Mouse (Mus musculus) kidney, embryonic 14.5 days (tissue): Measurements from ENCODE around the gene Tmem246. TPM values are rescaled to one million over a fixed set of nuclear protein-coding genes. Genes with fewer than 3 reads are reported as not detected.

ENCODE experiments used
- ATAC-seq: fragments of 200-750 bp; cut with Nextera tagmentation; 2 replicates; pipeline ENCODE4 v1.8.0; 2017; ENCODE audit warnings: moderate number of reproducible peaks, mild to moderate bottlenecking, moderate TSS enrichment, moderate library complexity; ENCODE audit not compliant: low FRiP score, low TSS enrichment
- H3K27ac ChIP-seq: fragments of 300-500 bp; sonication (generic); 2 replicates; pipeline ENCODE4 v1.5.1; 2014; ENCODE audit warnings: low read depth, mild to moderate bottlenecking, low read length, moderate library complexity, mixed read lengths
- H3K27me3 ChIP-seq: fragments of 300-500 bp; sonication (generic); 2 replicates; pipeline ENCODE4 v1.6.1; 2014; ENCODE audit warnings: mild to moderate bottlenecking, low read length; ENCODE audit not compliant: control insufficient read depth, insufficient read depth
- H3K36me3 ChIP-seq: fragments of 300-500 bp; sonication (generic); 2 replicates; pipeline ENCODE4 v1.6.1; 2014; ENCODE audit warnings: low read length, mixed read lengths; ENCODE audit not compliant: control insufficient read depth, insufficient read depth
- H3K4me1 ChIP-seq: fragments of 300-500 bp; sonication (generic); 2 replicates; pipeline ENCODE4 v1.6.1; 2014; ENCODE audit warnings: low read length, mixed read lengths; ENCODE audit not compliant: control insufficient read depth, insufficient read depth
- H3K4me2 ChIP-seq: fragments of 300-500 bp; sonication (generic); replicated peaks from 2 replicates; pipeline ENCODE4 v1.6.1; 2014; ENCODE audit warnings: low read depth, mild to moderate bottlenecking, low read length
- H3K4me3 ChIP-seq: fragments of 300-500 bp; sonication (generic); 2 replicates; pipeline ENCODE4 v1.5.1; 2014; ENCODE audit warnings: mild to moderate bottlenecking, low read length
- H3K9ac ChIP-seq: fragments of 300-500 bp; sonication (generic); 2 replicates; pipeline ENCODE4 v1.6.1; 2014; ENCODE audit warnings: low read depth, mild to moderate bottlenecking, low read length, moderate library complexity
- H3K9me3 ChIP-seq: fragments of 300-500 bp; sonication (generic); 2 replicates; pipeline ENCODE4 v1.6.1; 2016; ENCODE audit warnings: low read length; ENCODE audit not compliant: control insufficient read depth
- WGBS: fragments of 180-500 bp; shearing (Covaris S2); extraction: QIAGEN DNeasy Blood & Tissue Kit; methylation state at CpG from one replicate; pipeline ENCODE4 v1.1.7; 2014; 5-methylcytosine and 5-hydroxymethylcytosine counted together
- polyA plus RNA-seq: library from polyadenylated mRNA; unstranded; fragments of >200 nt; fragmentation: Nextera tagmentation; extraction: Ambion mirVana; gene quantifications from 2 replicates; pipeline ENCODE4 v1.2.1, GENCODE M21; 2014

Tmem246 gene
- polyA plus RNA-seq, 1 experiment from 2014 or later = 16.3 TPM

DNA sequence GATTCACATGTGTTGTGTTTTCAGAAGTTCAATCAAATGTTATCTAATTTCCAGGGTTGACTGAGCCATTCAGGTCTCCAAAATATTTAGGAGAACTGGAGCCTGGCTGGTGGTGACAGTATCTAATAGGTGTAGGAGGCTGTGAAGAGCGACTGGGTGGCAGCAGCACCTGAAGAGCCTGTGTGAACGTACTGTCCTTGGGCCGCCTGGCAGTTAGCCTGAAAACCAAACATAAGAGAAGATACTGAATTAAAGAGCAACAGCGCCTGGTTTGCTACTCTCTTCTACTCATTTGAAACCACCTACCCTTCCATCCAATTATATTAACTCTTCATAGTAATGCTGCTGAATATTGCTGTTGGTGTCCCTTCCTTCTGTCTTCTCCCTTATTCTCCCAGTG, 61.0 kb downstream of the Tmem246 start:
- Histone ChIP-seq H3K9me3 (no peaks in the 10 kb centered on the region), H3K4me2 (no peak overlapping the region), H3K4me3 (no peak overlapping the region), H3K27ac (no peak overlapping the region), H3K27me3 (no peaks in the 10 kb centered on the region), H3K4me1 (no peaks in the 10 kb centered on the region), H3K9ac (no peak overlapping the region), H3K36me3 (no peaks in the 10 kb centered on the region)
- no peak for ATAC-seq
- 85% methylated on average over 4 of the region's 4 CpGs for WGBS

DNA sequence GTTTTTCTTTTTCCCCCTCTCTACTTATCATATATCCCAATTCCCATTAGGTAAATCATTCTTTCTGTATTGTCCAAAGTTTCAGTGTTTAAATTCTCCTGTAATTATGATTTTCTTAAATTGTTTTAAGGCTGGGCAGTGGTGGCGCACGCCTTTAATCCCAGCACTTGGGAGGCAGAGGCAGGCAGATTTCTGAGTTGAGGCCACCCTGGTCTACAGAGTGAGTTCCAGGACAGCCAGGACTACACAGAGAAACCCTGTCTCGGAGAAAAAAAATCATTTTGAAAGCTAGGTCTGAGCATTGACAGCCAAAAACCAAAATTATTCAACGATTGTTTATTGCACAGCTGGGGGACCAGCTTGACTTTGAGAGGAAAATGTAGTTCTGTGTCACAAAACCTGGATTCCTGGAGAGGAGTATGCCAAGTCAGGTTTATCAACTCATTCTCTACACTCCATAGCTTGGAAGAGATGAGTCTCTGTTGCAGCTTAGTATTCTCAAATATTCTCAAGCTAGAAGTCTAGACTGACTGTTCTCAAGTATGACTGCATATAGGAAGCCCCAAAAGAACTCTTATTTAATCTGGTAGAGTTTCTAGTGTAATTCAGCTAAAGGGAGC, 61.9 kb downstream of the Tmem246 start:
- H3K27me3 ChIP-seq = no peaks in the 10 kb centered on the region
- no peaks in the 10 kb centered on the region for H3K4me1 ChIP-seq
- no peak overlapping the region for H3K4me2 ChIP-seq
- H3K9me3 ChIP-seq = no peaks in the 10 kb centered on the region
- H3K36me3 ChIP-seq = no peaks in the 10 kb centered on the region
- H3K27ac ChIP-seq = no peak overlapping the region
- no peak for ATAC-seq
- 94% methylated on average over 4 of the region's 4 CpGs for WGBS
- H3K4me3 ChIP-seq = no peak overlapping the region
- H3K9ac ChIP-seq = no peak overlapping the region

DNA sequence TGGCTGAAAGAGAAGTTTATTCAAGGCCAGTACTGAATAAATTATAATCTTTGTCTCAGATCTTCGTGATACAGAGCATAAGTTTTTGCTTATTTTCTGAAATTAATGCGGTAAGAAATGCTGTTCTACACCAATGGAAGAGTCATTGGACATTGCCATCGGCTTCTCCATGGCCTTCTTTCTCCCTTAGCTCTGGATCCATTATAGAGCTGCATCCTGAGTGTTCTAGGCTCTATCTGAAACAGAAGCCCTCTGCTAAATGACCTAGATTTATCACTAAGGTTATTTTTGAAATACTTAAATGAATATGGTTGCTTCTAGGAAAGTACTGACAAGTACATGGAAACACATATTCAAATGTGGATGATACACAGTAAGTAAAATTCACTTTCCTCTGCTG, 62.6 kb downstream of the Tmem246 start:
- no peak for ATAC-seq
- H3K4me1 ChIP-seq = no peaks in the 10 kb centered on the region
- no peak overlapping the region for H3K4me2 ChIP-seq
- no peak overlapping the region for H3K27ac ChIP-seq
- H3K9ac ChIP-seq = no peak overlapping the region
- WGBS = 88% methylated on average over 3 of the region's 3 CpGs
- no peaks in the 10 kb centered on the region for H3K27me3 ChIP-seq
- peaks cover 4% of the 10 kb centered on the region; the same call in 1 of the 2 replicates for H3K9me3 ChIP-seq
- H3K36me3 ChIP-seq = peaks cover 7% of the 10 kb centered on the region
- H3K4me3 ChIP-seq = no peak overlapping the region

Other genes starting within 250 kb of the Tmem246 start
- 0.27 TPM in 1 of 2 replicates, not detected in the other for gene Acnat2, start 189.7 kb downstream of the Tmem246 start, polyA plus RNA-seq
- not detected in 2 replicates for gene Acnat1, start 124.0 kb downstream of the Tmem246 start, polyA plus RNA-seq
- gene Baat, start 91.3 kb downstream of the Tmem246 start, polyA plus RNA-seq = 0.16 TPM in 1 of 2 replicates, not detected in the other
- 86.6 and 90.7 TPM in 2 replicates for gene Mrpl50, start 76.8 kb downstream of the Tmem246 start, polyA plus RNA-seq
- 5.9 and 10.4 TPM in 2 replicates for gene Zfp189, start 76.7 kb downstream of the Tmem246 start, polyA plus RNA-seq
- 43.9 and 77.0 TPM in 2 replicates for gene Aldob, start 48.3 kb downstream of the Tmem246 start, polyA plus RNA-seq
- 39.1 and 61.1 TPM in 2 replicates for gene Rnf20, start 34.1 kb upstream of the Tmem246 start, polyA plus RNA-seq
- not detected in 2 replicates for gene Ppp3r2, start 84.1 kb upstream of the Tmem246 start, polyA plus RNA-seq
- gene Grin3a, start 247.9 kb upstream of the Tmem246 start, polyA plus RNA-seq = 0.66 and 0.79 TPM in 2 replicates